Mouse (Mus musculus) hindbrain, embryonic 14.5 days (tissue): ENCODE results near the gene Fig4. TPM values are rescaled to one million over a fixed set of nuclear protein-coding genes. Genes with fewer than 3 reads are reported as not detected.

Source experiments
- ATAC-seq: fragments of 200-750 bp; cut with Nextera tagmentation; 2 replicates; pipeline ENCODE4 v1.8.0; 2017; ENCODE audit warnings: moderate number of reproducible peaks, mild to moderate bottlenecking, moderate TSS enrichment, moderate library complexity; ENCODE audit not compliant: low FRiP score
- DNase-seq: peaks from one replicate; pipeline ENCODE4 v3.0.0-alpha.2; 2015; ENCODE audit warnings: low spot score
- H3K27ac ChIP-seq: fragments of 300-500 bp; sonication (generic); 2 replicates; pipeline ENCODE4 v1.5.1; 2014; ENCODE audit warnings: mild to moderate bottlenecking, moderate library complexity
- H3K27me3 ChIP-seq: fragments of 300-500 bp; sonication (generic); 2 replicates; pipeline ENCODE4 v1.6.1; 2014; ENCODE audit warnings: mild to moderate bottlenecking, low read length, mixed read lengths; ENCODE audit not compliant: control insufficient read depth, insufficient read depth
- H3K36me3 ChIP-seq: fragments of 300-500 bp; sonication (generic); replicated peaks from 2 replicates; pipeline ENCODE4 v1.6.1; 2014; ENCODE audit not compliant: control insufficient read depth, insufficient read depth
- H3K4me1 ChIP-seq: fragments of 300-500 bp; sonication (generic); replicated peaks from 2 replicates; pipeline ENCODE4 v1.6.1; 2014; ENCODE audit warnings: antibody characterized with exemption, low read length, mixed read lengths; ENCODE audit not compliant: control insufficient read depth, insufficient read depth
- H3K4me2 ChIP-seq: fragments of 300-500 bp; sonication (generic); replicated peaks from 2 replicates; pipeline ENCODE4 v1.6.1; 2014; ENCODE audit warnings: mild to moderate bottlenecking, moderate library complexity
- H3K4me3 ChIP-seq: fragments of 300-500 bp; sonication (generic); replicated peaks from 2 replicates; pipeline ENCODE4 v1.5.1; 2014; ENCODE audit warnings: mild to moderate bottlenecking, low read length
- H3K9ac ChIP-seq: fragments of 300-500 bp; sonication (generic); 2 replicates; pipeline ENCODE4 v1.6.1; 2014
- H3K9me3 ChIP-seq: fragments of 300-500 bp; sonication (generic); 2 replicates; pipeline ENCODE4 v1.6.1; 2016; ENCODE audit warnings: low read length; ENCODE audit not compliant: control insufficient read depth
- WGBS: fragments of 180-500 bp; shearing (Covaris S2); extraction: QIAGEN DNeasy Blood & Tissue Kit; methylation state at CpG from one replicate; pipeline ENCODE4 v1.1.7; 2014; 5-methylcytosine and 5-hydroxymethylcytosine counted together
- polyA plus RNA-seq: library from polyadenylated mRNA; unstranded; fragments of >200 nt; fragmentation: Nextera tagmentation; extraction: Ambion mirVana; gene quantifications from 2 replicates; pipeline ENCODE4 v1.2.1, GENCODE M21; 2014

The Fig4 gene
- polyA plus RNA-seq, 1 experiment from 2014 or later: 31.8 TPM

DNA sequence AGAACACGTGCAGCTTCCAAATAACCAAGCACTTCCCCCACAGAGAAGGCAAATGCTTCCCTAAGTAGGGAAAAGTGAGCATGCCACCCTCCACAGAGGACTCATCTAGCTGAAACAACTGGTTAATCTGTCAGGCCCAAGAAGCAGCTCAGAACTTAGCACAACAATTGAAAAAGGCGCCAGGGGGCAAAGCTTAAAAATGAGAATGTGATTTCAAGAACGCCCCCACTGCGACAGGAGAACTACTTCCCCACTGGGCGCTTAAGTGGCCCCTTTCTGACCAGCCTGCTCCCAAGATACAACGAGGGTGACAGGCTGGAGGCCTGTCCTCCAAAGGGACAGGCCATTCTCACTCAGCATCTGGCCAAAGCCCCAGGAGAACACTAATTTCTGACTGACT, 120.4 kb downstream of the Fig4 start:
- H3K36me3 ChIP-seq: no peaks in the 10 kb centered on the region
- WGBS: 11% methylated on average over 6 of the region's 6 CpGs
- H3K27me3 ChIP-seq: no peaks in the 10 kb centered on the region
- H3K4me2 ChIP-seq: no peak overlapping the region
- no peak overlapping the region for H3K9ac ChIP-seq
- H3K4me3 ChIP-seq: no peak overlapping the region
- no peak overlapping the region for H3K27ac ChIP-seq
- DNase-seq: no peak
- no peak for ATAC-seq
- no peaks in the 10 kb centered on the region for H3K4me1 ChIP-seq
- H3K9me3 ChIP-seq: no peaks in the 10 kb centered on the region

DNA sequence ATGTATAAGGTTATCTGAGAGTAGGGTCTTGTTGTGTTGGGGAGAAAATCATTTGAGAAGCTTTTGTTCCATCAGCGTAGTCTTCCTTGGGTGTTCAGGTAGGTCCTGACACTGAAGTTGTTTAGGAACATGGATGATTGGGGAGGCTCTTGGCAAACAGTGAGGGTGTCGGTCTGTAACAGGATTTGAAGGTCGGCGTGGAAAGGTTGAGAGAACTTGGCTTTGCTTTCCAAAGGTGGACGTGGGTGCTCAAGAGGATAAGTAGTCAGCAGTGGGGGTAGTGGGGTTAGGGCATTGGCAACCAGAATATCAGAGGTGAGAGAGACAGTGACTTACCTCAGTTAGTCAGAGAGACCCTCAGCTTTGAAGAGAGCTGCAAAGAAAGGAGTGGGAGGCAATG, 136.9 kb downstream of the Fig4 start:
- WGBS: 94% methylated on average over 5 of the region's 5 CpGs
- ATAC-seq: no peak

DNA sequence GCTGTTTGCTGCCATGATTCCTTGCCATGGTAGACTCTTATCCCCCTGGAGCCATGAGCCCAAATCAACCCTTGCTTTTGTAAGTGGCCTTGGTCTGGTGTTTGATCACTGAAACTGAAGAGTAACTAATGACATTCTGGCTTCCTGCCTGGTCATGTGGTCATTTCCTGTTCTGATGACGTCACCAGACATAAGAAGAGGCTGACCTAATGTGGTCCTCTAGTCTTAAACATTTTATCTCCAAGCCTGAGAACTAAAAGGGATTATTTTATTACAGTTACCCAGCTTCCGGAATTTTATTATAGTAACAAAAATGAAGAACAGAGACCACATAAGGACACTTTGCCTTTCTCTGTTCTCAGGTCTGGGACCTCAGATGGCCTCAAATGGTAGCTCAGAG, 140.0 kb downstream of the Fig4 start:
- DNase-seq (no peak), ATAC-seq (no peak)
- no peaks in the 10 kb centered on the region for H3K4me1 ChIP-seq
- H3K4me2 ChIP-seq: no peak overlapping the region
- H3K27me3 ChIP-seq: no peaks in the 10 kb centered on the region
- H3K9ac ChIP-seq: no peak overlapping the region
- 87% methylated on average over 2 of the region's 2 CpGs for WGBS
- no peaks in the 10 kb centered on the region for H3K36me3 ChIP-seq
- no peaks in the 10 kb centered on the region for H3K9me3 ChIP-seq
- H3K27ac ChIP-seq: no peak overlapping the region
- H3K4me3 ChIP-seq: no peak overlapping the region

More for the DNA sequence above, 136.9 kb downstream of the Fig4 start:
- Histone ChIP-seq H3K4me2 (no peak overlapping the region), H3K9ac (no peak overlapping the region), H3K36me3 (no peaks in the 10 kb centered on the region), H3K27ac (no peak overlapping the region), H3K4me3 (no peak overlapping the region), H3K27me3 (no peaks in the 10 kb centered on the region), H3K9me3 (no peaks in the 10 kb centered on the region), H3K4me1 (no peaks in the 10 kb centered on the region)
- DNase-seq: no peak

DNA sequence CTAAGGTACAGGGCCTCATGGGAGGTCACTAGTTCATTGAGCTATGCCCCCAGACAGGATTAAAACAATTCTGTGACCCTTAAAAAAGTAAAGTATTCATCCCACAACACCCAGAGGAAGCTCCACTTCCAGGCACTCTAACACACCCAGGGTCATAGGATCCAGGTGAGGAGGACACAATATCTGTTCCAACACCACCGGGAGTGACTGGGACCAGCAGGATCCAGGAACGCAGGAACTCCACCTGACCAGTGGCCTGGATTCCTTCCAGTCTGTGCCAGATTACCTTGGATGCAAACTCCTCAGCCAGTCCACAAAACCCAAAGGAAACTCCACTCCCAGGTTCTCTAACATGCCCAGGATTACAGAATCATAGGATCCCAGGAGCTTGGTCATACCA, 145.8 kb downstream of the Fig4 start:
- no peaks in the 10 kb centered on the region for H3K36me3 ChIP-seq
- no peak overlapping the region for H3K9ac ChIP-seq
- DNase-seq: no peak
- H3K4me1 ChIP-seq: no peaks in the 10 kb centered on the region
- no peak for ATAC-seq
- no peak overlapping the region for H3K4me3 ChIP-seq
- no peaks in the 10 kb centered on the region for H3K9me3 ChIP-seq
- no peak overlapping the region for H3K27ac ChIP-seq
- WGBS: 96% methylated on average over 2 of the region's 2 CpGs
- no peak overlapping the region for H3K4me2 ChIP-seq
- H3K27me3 ChIP-seq: no peaks in the 10 kb centered on the region

DNA sequence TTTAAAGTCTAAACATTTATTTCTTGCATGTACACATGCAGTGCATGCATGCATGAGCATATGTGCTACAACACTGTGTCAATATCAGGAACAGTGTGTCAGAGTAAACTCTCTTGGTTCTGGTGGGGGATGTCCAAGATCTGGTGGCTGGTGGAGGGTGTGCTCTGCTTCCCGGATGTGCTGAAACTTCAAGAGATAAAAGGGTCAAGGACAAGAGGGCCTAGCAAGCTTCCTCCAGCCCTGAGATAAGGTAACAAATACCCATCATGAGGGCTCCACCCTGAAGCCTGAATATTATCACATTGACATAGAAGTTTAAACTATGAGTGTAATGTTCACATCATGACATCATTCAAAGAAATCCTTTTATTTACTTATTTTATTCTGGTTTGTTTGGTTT, 146.4 kb downstream of the Fig4 start:
- no peak overlapping the region for H3K9ac ChIP-seq
- no peak overlapping the region for H3K27ac ChIP-seq
- no peak overlapping the region for H3K4me2 ChIP-seq
- no peaks in the 10 kb centered on the region for H3K4me1 ChIP-seq
- no peak for ATAC-seq
- no peaks in the 10 kb centered on the region for H3K9me3 ChIP-seq
- H3K4me3 ChIP-seq: no peak overlapping the region
- WGBS: 94% methylated on average over 1 of the region's 1 CpGs
- no peak for DNase-seq
- no peaks in the 10 kb centered on the region for H3K27me3 ChIP-seq
- no peaks in the 10 kb centered on the region for H3K36me3 ChIP-seq

DNA sequence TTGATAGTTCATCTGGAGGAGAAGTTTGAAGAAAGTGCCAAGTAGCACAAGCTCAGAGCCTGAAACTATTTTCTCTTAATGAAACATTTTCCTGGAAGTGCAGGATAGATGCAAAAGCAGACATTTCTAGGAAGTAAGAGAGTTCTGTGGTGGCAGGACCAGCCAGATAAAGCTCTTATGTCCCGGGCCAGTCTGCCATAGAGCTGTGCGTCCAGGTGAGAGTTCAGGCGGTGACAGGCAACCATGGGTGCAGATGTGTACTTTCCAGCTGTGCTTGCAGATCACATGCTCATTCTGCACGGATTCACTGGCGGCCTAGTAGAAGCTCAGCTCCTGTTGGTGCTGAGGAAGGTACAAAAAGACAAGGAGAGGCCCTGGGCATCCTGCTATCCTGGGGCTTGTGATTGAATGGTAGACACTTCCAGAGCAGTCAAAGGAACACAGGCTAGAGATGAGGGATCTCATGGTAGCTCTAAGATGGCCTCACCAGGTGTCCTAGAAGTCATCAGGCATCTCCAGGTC, 149.8 kb downstream of the Fig4 start:
- no peak for DNase-seq
- Histone ChIP-seq H3K4me1 (no peaks in the 10 kb centered on the region), H3K4me2 (no peak overlapping the region), H3K27me3 (no peaks in the 10 kb centered on the region), H3K9me3 (no peaks in the 10 kb centered on the region), H3K9ac (no peak overlapping the region), H3K36me3 (no peaks in the 10 kb centered on the region), H3K27ac (no peak overlapping the region), H3K4me3 (no peak overlapping the region)
- no peak for ATAC-seq
- WGBS: 94% methylated on average over 5 of the region's 5 CpGs

DNA sequence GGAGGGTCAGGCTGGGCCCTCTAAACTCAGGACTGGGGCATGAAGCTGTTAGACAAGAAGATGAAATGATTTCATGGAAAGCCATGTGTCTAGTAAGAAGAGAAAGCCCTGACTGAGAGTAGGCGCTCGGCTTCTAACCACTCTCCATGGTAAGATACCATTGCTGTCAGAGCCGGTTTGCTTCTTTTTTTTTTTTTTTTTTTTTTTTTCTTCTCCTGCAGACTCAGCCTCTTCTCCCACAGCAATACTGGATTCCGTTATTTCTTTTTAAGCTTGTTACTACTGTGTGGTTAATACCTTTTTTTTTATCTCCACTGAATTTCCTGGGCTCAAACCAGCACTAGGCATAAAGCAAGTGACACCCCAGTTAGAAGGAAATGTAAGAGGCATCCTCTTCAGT, 151.2 kb downstream of the Fig4 start:
- Histone ChIP-seq H3K4me3 (no peak overlapping the region), H3K9me3 (no peaks in the 10 kb centered on the region), H3K27me3 (no peaks in the 10 kb centered on the region), H3K4me1 (no peaks in the 10 kb centered on the region), H3K9ac (no peak overlapping the region), H3K4me2 (no peak overlapping the region), H3K36me3 (no peaks in the 10 kb centered on the region), H3K27ac (no peak overlapping the region)
- WGBS: 78% methylated on average over 4 of the region's 4 CpGs
- no peak for ATAC-seq
- DNase-seq: no peak

DNA sequence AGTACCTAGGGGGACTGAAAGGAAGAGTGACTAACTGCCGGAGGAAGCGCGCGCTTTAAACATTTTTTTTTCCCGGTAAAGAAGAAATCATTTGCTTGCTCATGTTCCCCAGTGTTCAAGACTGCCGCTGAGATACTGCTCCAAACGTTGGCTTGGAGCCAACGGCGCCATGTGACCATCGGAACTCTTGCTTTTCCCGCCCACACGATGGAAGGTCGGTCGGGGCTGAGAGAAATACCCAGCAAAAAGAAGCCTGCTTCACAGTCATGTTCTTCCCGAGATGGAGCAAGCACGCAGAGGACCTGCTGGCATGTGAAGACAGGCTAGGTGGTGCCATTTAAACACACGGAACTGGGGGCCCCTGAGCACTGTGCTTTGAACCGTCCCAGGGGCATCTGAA, 151.6 kb downstream of the Fig4 start:
- Histone ChIP-seq H3K27me3 (no peaks in the 10 kb centered on the region), H3K27ac (no peak overlapping the region), H3K4me3 (no peak overlapping the region), H3K9me3 (no peaks in the 10 kb centered on the region), H3K4me1 (no peaks in the 10 kb centered on the region), H3K9ac (no peak overlapping the region), H3K4me2 (no peak overlapping the region; the same call in 1 of the 2 replicates), H3K36me3 (no peaks in the 10 kb centered on the region)
- WGBS: 69% methylated on average over 18 of the region's 18 CpGs
- no peak for ATAC-seq
- DNase-seq: peak; percentile 36

DNA sequence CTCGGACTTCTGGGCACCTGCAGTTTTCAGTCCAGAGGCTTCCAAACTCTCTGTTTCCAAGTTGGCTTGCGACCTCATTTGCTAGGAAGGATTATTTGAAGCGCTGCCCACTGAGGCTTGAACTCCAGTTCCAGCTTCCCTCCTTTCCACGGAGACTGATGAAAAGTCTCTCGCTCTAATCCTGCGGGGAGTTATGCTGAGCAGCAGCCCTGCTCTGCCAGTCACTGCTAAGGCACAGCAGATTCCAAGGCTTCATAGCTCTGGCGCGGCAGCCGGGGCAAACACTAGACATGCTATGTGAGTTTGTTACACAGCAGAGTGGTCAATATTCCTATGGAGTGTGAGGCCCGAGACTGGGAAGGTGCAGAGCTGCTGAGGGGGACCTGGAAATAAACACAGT, 152.0 kb downstream of the Fig4 start:
- no peak overlapping the region; the same call in 1 of the 2 replicates for H3K4me2 ChIP-seq
- H3K4me3 ChIP-seq: no peak overlapping the region
- H3K4me1 ChIP-seq: no peaks in the 10 kb centered on the region
- WGBS: 66% methylated on average over 10 of the region's 10 CpGs
- H3K36me3 ChIP-seq: no peaks in the 10 kb centered on the region
- H3K27me3 ChIP-seq: no peaks in the 10 kb centered on the region
- H3K9ac ChIP-seq: no peak overlapping the region
- peak; percentile 29 for DNase-seq
- no peak for ATAC-seq
- H3K27ac ChIP-seq: no peak overlapping the region
- H3K9me3 ChIP-seq: no peaks in the 10 kb centered on the region

DNA sequence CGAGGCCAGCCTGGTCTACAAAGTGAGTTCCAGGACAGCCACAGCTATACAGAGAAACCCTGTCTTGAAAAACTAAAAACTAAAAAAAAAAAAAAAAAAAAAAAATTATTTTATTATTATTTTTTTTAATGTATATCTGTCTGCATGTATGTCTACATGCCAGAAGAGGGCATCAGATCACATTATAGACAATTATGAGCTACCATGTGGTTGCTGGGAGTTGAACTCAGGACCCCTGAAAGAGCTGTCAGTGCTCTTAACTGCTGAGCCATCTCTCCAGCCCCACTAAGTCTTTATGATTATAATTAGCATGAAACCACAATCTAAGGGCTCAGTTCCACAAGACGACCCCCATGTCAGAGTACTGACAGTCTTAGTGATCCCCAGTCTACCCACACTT, 152.6 kb downstream of the Fig4 start:
- H3K4me2 ChIP-seq: no peak overlapping the region
- WGBS: 68% methylated on average over 2 of the region's 2 CpGs
- H3K4me3 ChIP-seq: no peak overlapping the region
- no peaks in the 10 kb centered on the region for H3K27me3 ChIP-seq
- H3K27ac ChIP-seq: no peak overlapping the region
- no peaks in the 10 kb centered on the region for H3K4me1 ChIP-seq
- no peaks in the 10 kb centered on the region for H3K36me3 ChIP-seq
- no peaks in the 10 kb centered on the region for H3K9me3 ChIP-seq
- ATAC-seq: no peak
- DNase-seq: no peak
- no peak overlapping the region for H3K9ac ChIP-seq
